Mouse (Mus musculus) forelimb bud, embryonic 11.5 days (tissue): ENCODE results near the gene Sipa1.
A peak's percentile ranks its signal among the peaks of the same experiment; 100 is the strongest.

ENCODE experiments used
- DNase-seq: peaks from one replicate; pipeline ENCODE4 v3.0.0-alpha.2; 2012; ENCODE audit warnings: low read depth, low spot score

Sipa1 gene

GRCm38 (mm10) chr19:5606196-5606595, 57.3 kb downstream of the Sipa1 start:
- no peak for DNase-seq

- DNase-seq = no peak
Observed at GRCm38 (mm10) chr19:5605126-5605525, 58.4 kb downstream of the Sipa1 start.

GRCm38 (mm10) chr19:5603664-5604063, 59.8 kb downstream of the Sipa1 start:
- DNase-seq = no peak

GRCm38 (mm10) chr19:5601752-5602541, 61.6 kb downstream of the Sipa1 start, which contains the start of gene Rnaseh2c:
Rnaseh2c (plus strand) TSS chr19:5601873.
- peak; percentile 81 for DNase-seq
